Mouse (Mus musculus) embryonic facial prominence, embryonic 14.5 days (tissue): ENCODE results near the gene Ndufa10. TPM values are rescaled to one million over a fixed set of nuclear protein-coding genes. Genes with fewer than 3 reads are reported as not detected.

Experiments used
- ATAC-seq: fragments of 200-750 bp; cut with Nextera tagmentation; 2 replicates; pipeline ENCODE4 v1.8.0; 2017; ENCODE audit warnings: low read depth, moderate number of reproducible peaks, moderate TSS enrichment
- DNase-seq: peaks from one replicate; pipeline ENCODE4 v3.0.0-alpha.2; 2015; ENCODE audit warnings: low spot score
- H3K27ac ChIP-seq: fragments of 300-500 bp; sonication (generic); replicated peaks from 2 replicates; pipeline ENCODE4 v1.5.1; 2014; ENCODE audit warnings: low read depth, mild to moderate bottlenecking, low read length, moderate library complexity
- H3K27me3 ChIP-seq: fragments of 300-500 bp; sonication (generic); replicated peaks from 2 replicates; pipeline ENCODE4 v1.6.1; 2014; ENCODE audit warnings: low read length; ENCODE audit not compliant: control insufficient read depth, insufficient read depth
- H3K36me3 ChIP-seq: fragments of 300-500 bp; sonication (generic); 2 replicates; pipeline ENCODE4 v1.6.1; 2014; ENCODE audit warnings: low read length, mixed read lengths; ENCODE audit not compliant: control insufficient read depth, insufficient read depth
- H3K4me1 ChIP-seq: fragments of 300-500 bp; sonication (generic); 2 replicates; pipeline ENCODE4 v1.6.1; 2014; ENCODE audit warnings: antibody characterized with exemption, low read length; ENCODE audit not compliant: control insufficient read depth, insufficient read depth
- H3K4me2 ChIP-seq: fragments of 300-500 bp; sonication (generic); 2 replicates; pipeline ENCODE4 v1.6.1; 2014; ENCODE audit warnings: low read depth, mild to moderate bottlenecking, low read length, moderate library complexity, mixed read lengths
- H3K4me3 ChIP-seq: fragments of 300-500 bp; sonication (generic); 2 replicates; pipeline ENCODE4 v1.5.1; 2014; ENCODE audit warnings: low read depth, mild to moderate bottlenecking, low read length
- H3K9ac ChIP-seq: fragments of 300-500 bp; sonication (generic); 2 replicates; pipeline ENCODE4 v1.6.1; 2014; ENCODE audit warnings: low read depth, mild to moderate bottlenecking, low read length, moderate library complexity, mixed read lengths
- H3K9me3 ChIP-seq: fragments of 300-500 bp; sonication (generic); 2 replicates; pipeline ENCODE4 v1.6.1; 2016; ENCODE audit warnings: low read length; ENCODE audit not compliant: control insufficient read depth
- WGBS: fragments of 180-500 bp; shearing (Covaris S2); extraction: QIAGEN DNeasy Blood & Tissue Kit; methylation state at CpG from one replicate; pipeline ENCODE4 v1.1.7; 2014; 5-methylcytosine and 5-hydroxymethylcytosine counted together
- polyA plus RNA-seq: library from polyadenylated mRNA; unstranded; fragments of >200 nt; fragmentation: Nextera tagmentation; extraction: Ambion mirVana; gene quantifications from 2 replicates; pipeline ENCODE4 v1.2.1, GENCODE M21; 2014

The Ndufa10 gene
- polyA plus RNA-seq, 1 experiment from 2014 or later, result 256 TPM

DNA sequence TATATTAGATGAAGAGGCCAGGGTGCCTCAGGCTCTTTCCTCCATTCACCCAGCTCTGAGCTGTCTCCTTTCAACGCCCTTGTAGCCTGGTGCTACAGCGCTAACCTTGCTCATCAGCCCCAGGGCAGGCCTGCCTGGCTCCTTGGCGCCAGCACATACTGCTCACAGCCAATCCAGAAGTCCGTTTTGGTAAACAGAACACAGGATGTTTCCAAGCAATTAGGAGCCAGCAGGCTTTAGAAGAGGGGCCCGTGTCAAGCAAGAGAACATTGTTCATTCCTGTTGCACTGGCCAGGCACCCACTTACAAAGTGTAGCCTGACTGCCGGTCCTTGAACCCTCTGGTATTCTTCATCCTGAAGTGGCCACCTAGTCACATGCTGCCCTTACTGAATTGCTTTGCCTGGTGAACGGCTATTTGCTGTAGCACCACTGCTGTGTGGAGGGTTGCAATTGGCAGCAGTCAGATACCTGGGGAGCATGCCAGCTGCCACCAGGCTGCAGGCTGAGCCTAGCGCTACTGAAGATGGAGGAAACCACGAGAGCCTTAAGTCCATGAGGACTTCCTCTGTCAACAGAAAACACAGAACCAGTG is 35.9 kb downstream of the Ndufa10 start:
- Histone ChIP-seq H3K9me3 (no peaks in the 10 kb centered on the region), H3K27me3 (no peaks in the 10 kb centered on the region), H3K4me2 (no peak overlapping the region), H3K27ac (peak overlapping the region; percentile 28), H3K36me3 (peaks cover 48% of the 10 kb centered on the region), H3K4me1 (peaks cover 10% of the 10 kb centered on the region), H3K9ac (0 out of 2 replicates have a peak overlapping the region, but pooled peaks have one; percentile 14), H3K4me3 (no peak overlapping the region)
- 25% methylated on average over 9 of the region's 9 CpGs for WGBS
- peak; percentile 23 for DNase-seq
- ATAC-seq, result peak; percentile 42; the same call in 1 of the 2 replicates

DNA sequence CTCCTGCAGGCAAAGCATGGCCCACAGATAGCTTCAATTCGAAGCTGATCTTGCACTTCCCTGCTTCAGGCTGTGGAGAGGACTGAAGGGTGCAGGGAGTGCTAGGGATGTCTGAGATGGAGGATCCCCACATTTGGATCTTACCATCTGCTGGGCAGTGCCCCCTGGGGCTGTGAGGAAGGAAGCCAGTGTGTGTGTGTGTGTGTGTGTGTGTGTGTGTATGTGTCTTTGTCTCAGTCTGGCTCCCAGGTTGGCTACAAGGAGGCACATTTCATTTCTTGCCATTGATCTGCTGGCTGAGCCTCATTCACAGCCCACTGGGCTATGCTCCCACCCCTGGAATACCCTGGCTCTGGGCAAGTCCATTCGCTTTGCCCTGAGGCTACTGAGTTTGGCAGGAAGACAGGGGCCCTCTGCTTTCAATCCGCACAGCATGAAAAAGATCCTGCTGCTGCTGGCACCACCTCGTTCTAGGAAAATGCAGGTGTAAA is 36.8 kb downstream of the Ndufa10 start:
- Histone ChIP-seq H3K36me3 (peaks cover 39% of the 10 kb centered on the region), H3K9me3 (no peaks in the 10 kb centered on the region), H3K27me3 (no peaks in the 10 kb centered on the region), H3K27ac (0 out of 2 replicates have a peak overlapping the region, but pooled peaks have one; percentile 28), H3K4me3 (no peak overlapping the region), H3K9ac (no peak overlapping the region), H3K4me2 (no peak overlapping the region), H3K4me1 (peaks cover 10% of the 10 kb centered on the region)
- DNase-seq (peak; percentile 13), ATAC-seq (no peak)
- WGBS, result 34% methylated on average over 4 of the region's 4 CpGs

DNA sequence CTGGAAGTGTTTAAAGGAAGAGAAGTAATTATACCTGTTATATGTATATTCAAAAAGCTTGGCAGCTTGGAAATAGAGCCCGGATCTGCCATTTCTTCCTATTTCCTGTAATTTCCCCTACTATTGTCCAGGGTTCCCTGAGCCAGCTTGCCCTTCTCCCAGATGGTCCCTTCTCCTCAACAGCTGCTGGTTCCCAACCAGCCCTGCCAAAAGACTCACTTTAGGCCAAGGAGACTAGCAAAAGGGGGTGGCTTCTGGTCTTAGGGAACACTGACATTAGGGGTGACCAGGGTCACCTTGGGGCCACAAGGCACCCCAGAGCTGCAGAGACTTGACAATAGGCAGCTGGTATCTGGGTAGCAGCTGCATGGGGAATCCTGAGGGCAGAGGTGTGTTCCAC is 38.7 kb downstream of the Ndufa10 start:
- H3K4me1 ChIP-seq, result peaks cover 10% of the 10 kb centered on the region
- H3K27me3 ChIP-seq, result no peaks in the 10 kb centered on the region
- peaks cover 24% of the 10 kb centered on the region for H3K36me3 ChIP-seq
- H3K4me3 ChIP-seq, result no peak overlapping the region
- H3K4me2 ChIP-seq, result no peak overlapping the region
- H3K9me3 ChIP-seq, result no peaks in the 10 kb centered on the region
- no peak for DNase-seq
- H3K27ac ChIP-seq, result no peak overlapping the region
- no peak for ATAC-seq
- H3K9ac ChIP-seq, result no peak overlapping the region
- 40% methylated on average over 1 of the region's 1 CpGs for WGBS

- H3K36me3 ChIP-seq, result peaks cover 2% of the 10 kb centered on the region; the same call in 1 of the 2 replicates
- H3K9ac ChIP-seq, result no peak overlapping the region
- no peak overlapping the region for H3K4me3 ChIP-seq
- no peak for DNase-seq
- H3K9me3 ChIP-seq, result no peaks in the 10 kb centered on the region
- ATAC-seq, result no peak
- WGBS, result 68% methylated on average over 9 of the region's 9 CpGs
- H3K4me1 ChIP-seq, result peaks cover 8% of the 10 kb centered on the region
- no peak overlapping the region for H3K4me2 ChIP-seq
- no peak overlapping the region for H3K27ac ChIP-seq
- no peaks in the 10 kb centered on the region for H3K27me3 ChIP-seq
These were observed 40.9 kb downstream of the Ndufa10 start for GRCm38 (mm10) chr1:92432791-92433190.

- H3K4me1 ChIP-seq, result peaks cover 3% of the 10 kb centered on the region; the same call in 1 of the 2 replicates
- WGBS, result 32% methylated on average over 4 of the region's 4 CpGs
- no peaks in the 10 kb centered on the region for H3K36me3 ChIP-seq
- no peak overlapping the region for H3K9ac ChIP-seq
- no peaks in the 10 kb centered on the region for H3K9me3 ChIP-seq
- H3K27ac ChIP-seq, result no peak overlapping the region
- peak; percentile 19 for DNase-seq
- H3K4me3 ChIP-seq, result no peak overlapping the region
- no peak for ATAC-seq
- no peaks in the 10 kb centered on the region for H3K27me3 ChIP-seq
- H3K4me2 ChIP-seq, result no peak overlapping the region
These were observed 41.6 kb downstream of the Ndufa10 start for GRCm38 (mm10) chr1:92432098-92432497.

DNA sequence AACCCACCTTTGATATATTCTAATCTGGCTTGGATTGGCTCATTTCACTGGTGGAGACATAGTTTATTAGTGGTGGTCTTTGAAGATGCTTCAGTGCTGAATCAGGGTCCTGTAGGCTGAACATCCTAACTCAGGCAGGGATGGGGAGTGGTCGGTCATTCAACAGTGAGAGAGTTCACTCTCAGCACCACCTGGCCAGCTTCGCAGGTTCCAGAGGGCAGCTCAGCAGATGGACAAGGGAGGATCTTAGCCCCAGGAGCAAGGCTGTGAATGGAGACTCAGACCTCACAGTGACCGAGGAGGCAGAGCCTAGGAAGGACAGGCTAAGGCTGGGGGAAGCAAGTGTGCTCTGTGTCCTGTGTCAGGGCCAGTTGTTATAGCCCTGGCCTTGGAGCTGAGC is 42.2 kb downstream of the Ndufa10 start:
- Histone ChIP-seq H3K9me3 (no peaks in the 10 kb centered on the region), H3K27me3 (no peaks in the 10 kb centered on the region), H3K36me3 (no peaks in the 10 kb centered on the region), H3K9ac (no peak overlapping the region), H3K4me1 (peaks cover 3% of the 10 kb centered on the region; the same call in 1 of the 2 replicates), H3K27ac (no peak overlapping the region), H3K4me2 (no peak overlapping the region), H3K4me3 (no peak overlapping the region)
- DNase-seq (no peak), ATAC-seq (no peak)
- WGBS, result 67% methylated on average over 3 of the region's 3 CpGs

- no peaks in the 10 kb centered on the region for H3K9me3 ChIP-seq
- WGBS, result 86% methylated on average over 1 of the region's 1 CpGs
- no peak overlapping the region for H3K4me3 ChIP-seq
- DNase-seq, result no peak
- H3K27ac ChIP-seq, result no peak overlapping the region
- no peak overlapping the region for H3K4me2 ChIP-seq
- H3K4me1 ChIP-seq, result peaks cover 3% of the 10 kb centered on the region; the same call in 1 of the 2 replicates
- no peak overlapping the region for H3K9ac ChIP-seq
- no peak for ATAC-seq
- no peaks in the 10 kb centered on the region for H3K36me3 ChIP-seq
- no peaks in the 10 kb centered on the region for H3K27me3 ChIP-seq
These were observed 42.7 kb downstream of the Ndufa10 start for GRCm38 (mm10) chr1:92430991-92431390.

DNA sequence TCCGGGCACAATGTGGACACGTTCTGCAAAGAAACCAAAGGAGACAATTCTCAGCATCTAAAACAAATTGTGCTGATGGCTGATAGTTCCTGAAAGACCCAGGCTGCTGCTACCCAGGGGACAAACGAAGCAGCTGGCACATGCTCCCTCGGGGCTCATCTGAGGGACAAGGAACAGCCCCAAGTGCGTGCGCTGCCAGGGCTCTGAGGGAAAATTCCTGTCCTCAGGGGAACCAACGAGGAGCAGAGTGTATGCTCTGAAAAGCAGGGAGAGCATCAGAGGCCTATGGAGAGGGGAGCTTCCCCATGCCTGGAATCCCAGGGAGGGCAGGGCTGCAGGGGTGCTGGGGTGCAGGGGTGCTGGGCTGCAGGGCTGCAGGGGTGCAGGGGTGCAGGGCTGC is 48.9 kb downstream of the Ndufa10 start:
- 46% methylated on average over 7 of the region's 7 CpGs for WGBS
- H3K4me3 ChIP-seq, result no peak overlapping the region
- ATAC-seq (peak; percentile 74), DNase-seq (peak; percentile 14)
- no peak overlapping the region for H3K27ac ChIP-seq
- no peaks in the 10 kb centered on the region for H3K9me3 ChIP-seq
- no peaks in the 10 kb centered on the region for H3K4me1 ChIP-seq
- H3K9ac ChIP-seq, result 0 out of 2 replicates have a peak overlapping the region, but pooled peaks have one; percentile 6
- no peaks in the 10 kb centered on the region for H3K27me3 ChIP-seq
- no peak overlapping the region for H3K4me2 ChIP-seq
- no peaks in the 10 kb centered on the region for H3K36me3 ChIP-seq

GRCm38 (mm10) chr1:92405131-92405530 is 68.5 kb downstream of the Ndufa10 start:
- DNase-seq, result peak; percentile 37
- peak; percentile 41; the same call in 1 of the 2 replicates for ATAC-seq
- WGBS, result 61% methylated on average over 5 of the region's 5 CpGs

More at GRCm38 (mm10) chr1:92405131-92405530, 68.5 kb downstream of the Ndufa10 start:
- Histone ChIP-seq H3K9me3 (no peaks in the 10 kb centered on the region), H3K4me3 (no peak overlapping the region), H3K9ac (no peak overlapping the region), H3K36me3 (no peaks in the 10 kb centered on the region), H3K4me2 (no peak overlapping the region), H3K4me1 (no peaks in the 10 kb centered on the region), H3K27me3 (no peaks in the 10 kb centered on the region), H3K27ac (no peak overlapping the region)
